Mouse (Mus musculus) spleen, adult 2 months (tissue): Measurements from ENCODE around the gene Zc2hc1c. TPM values are rescaled to one million over a fixed set of nuclear protein-coding genes. Genes with fewer than 3 reads are reported as not detected.
A peak's percentile ranks its signal among the peaks of the same experiment; 100 is the strongest.

Source experiments
- DNase-seq, 2 experiments: peaks; one replicate each; pipeline versions ENCODE4 v3.0.0 to v3.0.0-alpha.2; 2012 to 2021; ENCODE audit warnings: low spot score in 2 of 2, low read depth in 1 of 2
- H3K27ac ChIP-seq: fragments of 200-500 bp; 2 replicates; pipeline ENCODE4 v1.5.1; 2012; ENCODE audit warnings: low read length, inconsistent platforms; ENCODE audit not compliant: insufficient read depth
- H3K27me3 ChIP-seq: fragments of 200-500 bp; 2 replicates; pipeline ENCODE4 v1.6.1; 2012; ENCODE audit warnings: mild to moderate bottlenecking, moderate library complexity, low read length, inconsistent platforms; ENCODE audit not compliant: control insufficient read depth, insufficient read depth
- H3K36me3 ChIP-seq: fragments of 200-500 bp; 2 replicates; pipeline ENCODE4 v1.6.1; 2012; ENCODE audit warnings: mild to moderate bottlenecking, low read length, inconsistent platforms; ENCODE audit not compliant: control insufficient read depth, insufficient read depth
- H3K4me1 ChIP-seq: fragments of 200-500 bp; 2 replicates; pipeline ENCODE4 v1.6.1; 2011; ENCODE audit warnings: inconsistent platforms; ENCODE audit not compliant: control insufficient read depth, insufficient read depth, insufficient read length
- H3K4me3 ChIP-seq: fragments of 200-500 bp; 2 replicates; pipeline ENCODE4 v1.5.1; 2011; ENCODE audit warnings: mild to moderate bottlenecking, inconsistent platforms; ENCODE audit not compliant: insufficient read depth, insufficient read length; ENCODE audit errors: extremely low read depth
- CTCF ChIP-seq: fragments of 200-500 bp; IDR thresholded peaks from 2 replicates; pipeline ENCODE4 v1.5.1; 2011; ENCODE audit warnings: mild to moderate bottlenecking, inconsistent platforms; ENCODE audit not compliant: insufficient read depth, insufficient read length, insufficient replicate concordance; ENCODE audit errors: extremely low read depth
- POLR2A ChIP-seq: fragments of 200-500 bp; IDR thresholded peaks from 2 replicates; pipeline ENCODE4 v1.6.1; 2011; ENCODE audit warnings: low read depth, low read length, inconsistent platforms
- WGBS: fragments of 180-500 bp; shearing (Covaris S2); methylation state at CpG from one replicate; pipeline ENCODE4 v1.1.7; 2018; 5-methylcytosine and 5-hydroxymethylcytosine counted together
- polyA plus RNA-seq: library from polyadenylated mRNA; depleted of rRNA; stranded (reverse); fragments of >200 nt; gene quantifications from 2 replicates; pipeline ENCODE4 v1.2.3, GENCODE M21; 2012; rRNA removed

The Zc2hc1c gene
- polyA plus RNA-seq, result 0.28 and 0.33 TPM in 2 replicates

DNA sequence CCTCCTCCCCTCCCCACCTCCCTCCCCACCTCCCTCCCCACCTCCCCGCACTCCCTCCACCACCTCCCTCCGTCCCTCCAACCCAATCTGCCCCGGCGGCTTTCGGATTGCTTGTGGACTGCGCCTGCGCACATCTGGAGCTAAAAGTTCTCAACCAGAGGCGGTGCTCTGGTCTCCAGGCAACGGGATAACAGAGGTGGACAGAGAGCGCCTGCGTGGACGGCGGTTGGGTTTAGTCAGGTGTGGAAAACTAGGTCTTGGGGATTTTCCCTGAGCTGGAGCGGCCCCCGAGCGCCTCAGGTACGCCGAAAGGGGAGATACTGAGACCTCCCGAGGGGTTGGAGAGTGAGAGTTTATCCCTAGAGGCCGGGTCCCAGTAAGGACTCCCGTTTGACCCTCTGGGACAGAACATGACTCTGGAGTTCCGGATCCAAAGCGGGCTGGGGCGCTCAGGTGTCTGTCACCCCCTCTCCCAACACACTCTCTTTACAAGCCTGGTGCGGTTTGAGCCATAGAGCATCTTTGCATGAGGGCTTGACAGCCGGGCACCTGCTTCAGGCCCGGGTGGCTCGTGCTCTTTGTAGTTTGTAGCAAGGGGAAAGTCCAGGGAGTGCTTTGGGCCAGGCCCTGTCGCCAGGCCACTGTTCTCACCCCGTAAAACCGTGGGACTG lies at the start of gene Zc2hc1c:
Gene Zc2hc1c, plus strand, starts transcription at position 106 of the 671 bp plus-strand sequence.
- Histone ChIP-seq H3K4me1 (no peaks in the 10 kb centered on the region; the same call in 1 of the 2 replicates), H3K36me3 (no peaks in the 10 kb centered on the region), H3K4me3 (peak within 1 kb of the TSS; percentile 48; the same call in 1 of the 2 replicates), H3K27ac (peak within 1 kb of the TSS; percentile 25; the same call in 1 of the 2 replicates), H3K27me3 (no peaks in the 10 kb centered on the region)
- WGBS, result 11% methylated on average over 30 of the region's 31 CpGs
- DNase-seq, result peak; percentile 71 to 72
- TF ChIP-seq POLR2A (no peak), CTCF (no peak)

DNA sequence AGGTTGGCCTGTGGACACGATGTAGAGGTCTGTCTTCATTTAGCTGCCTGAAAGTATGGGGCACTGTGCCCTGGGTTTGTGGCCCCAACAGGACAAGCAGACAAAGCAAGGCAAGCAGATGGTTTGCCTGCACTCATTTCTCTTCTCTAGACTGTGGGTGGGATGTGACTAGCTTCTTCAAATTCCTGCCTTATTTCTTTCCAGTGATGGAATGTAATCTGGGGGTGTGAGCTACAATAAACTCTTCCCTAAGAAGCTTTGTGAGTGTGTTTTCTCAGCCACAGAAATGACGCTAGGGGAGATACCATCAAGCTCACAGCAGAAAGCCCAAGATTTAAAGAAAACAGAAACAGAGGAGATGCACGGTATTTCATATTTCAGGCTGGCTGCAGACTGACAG lies 36.3 kb upstream of the Zc2hc1c start:
- no peak for TF ChIP-seq POLR2A
- no peak for TF ChIP-seq CTCF
- Histone ChIP-seq H3K4me3 (no peak overlapping the region), H3K27me3 (no peaks in the 10 kb centered on the region), H3K4me1 (peaks cover 9% of the 10 kb centered on the region; the same call in 1 of the 2 replicates), H3K36me3 (no peaks in the 10 kb centered on the region; the same call in 1 of the 2 replicates), H3K27ac (no peak overlapping the region)
- no peak for DNase-seq
- 93% methylated on average over 3 of the region's 3 CpGs for WGBS

DNA sequence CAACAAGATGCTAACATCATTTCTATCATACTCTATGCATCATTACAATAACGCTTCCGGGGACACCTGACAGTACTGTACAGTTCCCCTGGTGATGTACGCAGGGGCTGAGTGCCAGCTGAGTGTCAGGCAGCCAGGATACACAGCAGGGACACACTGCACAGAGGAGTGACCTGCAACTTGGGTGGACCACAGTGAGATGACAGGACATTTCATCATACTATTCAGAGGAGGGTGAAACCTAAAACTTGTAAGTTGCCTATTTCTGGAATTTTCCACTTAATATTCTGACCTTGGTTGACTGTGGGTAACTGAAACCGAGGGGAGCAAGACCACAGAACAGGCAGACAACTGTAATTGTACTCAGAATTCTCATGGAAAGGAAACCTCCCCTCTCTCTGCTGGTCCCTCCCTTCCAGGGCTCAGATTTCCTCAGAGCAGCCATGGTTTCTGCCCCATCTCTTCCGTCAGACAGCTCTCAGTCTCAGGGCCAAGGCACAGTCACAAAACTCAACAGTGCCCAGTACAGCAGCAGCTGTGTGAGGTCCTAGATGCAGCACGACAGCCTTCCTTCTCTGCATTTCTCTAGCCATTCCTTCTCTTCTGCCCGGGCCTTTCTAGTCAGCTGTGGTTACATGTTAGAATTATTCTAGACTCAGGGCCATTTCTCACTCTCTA lies 32.2 kb upstream of the Zc2hc1c start:
- WGBS, result 63% methylated on average over 7 of the region's 7 CpGs
- H3K27ac ChIP-seq, result peak overlapping the region; percentile 65
- H3K36me3 ChIP-seq, result no peaks in the 10 kb centered on the region; the same call in 1 of the 2 replicates
- DNase-seq, result no peak
- peaks cover 13% of the 10 kb centered on the region; the same call in 1 of the 2 replicates for H3K4me1 ChIP-seq
- no peak overlapping the region for H3K4me3 ChIP-seq
- H3K27me3 ChIP-seq, result no peaks in the 10 kb centered on the region
- TF ChIP-seq CTCF (no peak), POLR2A (no peak)

DNA sequence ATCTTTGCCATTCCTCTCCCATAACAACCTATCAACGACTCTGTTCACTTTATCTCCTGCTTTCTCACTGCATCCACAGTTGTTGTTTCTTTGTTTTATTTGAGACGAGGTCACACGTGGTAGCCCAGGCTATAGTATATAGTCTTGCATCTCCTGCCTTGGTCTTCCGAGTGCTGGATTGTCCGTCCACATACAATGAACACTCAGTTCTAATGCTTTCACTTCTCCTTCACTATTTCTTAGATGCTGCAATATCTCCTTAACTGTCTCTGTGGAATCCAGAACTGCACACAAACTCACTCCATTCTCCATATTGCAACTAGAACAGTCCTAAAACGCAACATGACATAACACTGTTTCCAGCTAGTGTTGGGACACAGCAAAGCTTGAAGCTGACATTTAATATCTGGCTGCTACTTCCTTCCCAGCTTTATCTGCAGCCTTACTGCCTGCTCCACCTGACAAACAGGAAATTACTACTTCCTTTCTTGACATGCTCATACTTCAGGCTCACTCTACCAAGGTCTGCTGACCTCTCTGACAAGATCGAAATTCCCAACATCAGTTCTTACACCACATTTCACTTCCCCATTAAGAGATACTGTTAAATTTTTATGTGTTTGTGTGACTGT lies 31.3 kb upstream of the Zc2hc1c start:
- Histone ChIP-seq H3K27me3 (no peaks in the 10 kb centered on the region), H3K27ac (peak overlapping the region; percentile 74; the same call in 1 of the 2 replicates), H3K4me3 (no peak overlapping the region), H3K36me3 (no peaks in the 10 kb centered on the region; the same call in 1 of the 2 replicates), H3K4me1 (peaks cover 13% of the 10 kb centered on the region; the same call in 1 of the 2 replicates)
- DNase-seq, result peak; percentile 14 to 15
- WGBS, result 19% methylated on average over 7 of the region's 7 CpGs
- TF ChIP-seq POLR2A (no peak), CTCF (no peak)

DNA sequence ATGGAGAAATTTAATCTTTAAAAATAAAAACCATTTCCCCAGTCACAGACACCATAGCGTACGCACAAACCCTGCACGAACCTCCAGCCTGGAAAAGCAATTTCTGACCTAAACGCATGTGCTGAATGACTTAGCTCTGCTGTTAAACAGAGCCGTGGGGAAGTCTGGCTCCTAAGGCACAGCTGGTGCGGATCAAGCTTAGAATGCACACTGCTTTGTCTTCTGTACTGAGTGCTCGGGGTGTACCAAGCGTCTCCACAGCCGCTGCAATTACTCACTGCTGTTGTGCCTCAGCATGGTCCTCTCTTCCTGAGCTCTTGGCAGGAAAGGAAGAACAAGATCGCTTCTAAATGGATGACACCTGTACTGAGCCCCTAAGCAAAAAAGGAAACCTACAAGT lies 25.9 kb upstream of the Zc2hc1c start:
- Histone ChIP-seq H3K36me3 (no peaks in the 10 kb centered on the region), H3K27ac (no peak overlapping the region), H3K4me1 (peaks cover 3% of the 10 kb centered on the region; the same call in 1 of the 2 replicates), H3K27me3 (no peaks in the 10 kb centered on the region), H3K4me3 (no peak overlapping the region)
- TF ChIP-seq CTCF (no peak), POLR2A (no peak)
- 79% methylated on average over 10 of the region's 10 CpGs for WGBS
- DNase-seq, result no peak

DNA sequence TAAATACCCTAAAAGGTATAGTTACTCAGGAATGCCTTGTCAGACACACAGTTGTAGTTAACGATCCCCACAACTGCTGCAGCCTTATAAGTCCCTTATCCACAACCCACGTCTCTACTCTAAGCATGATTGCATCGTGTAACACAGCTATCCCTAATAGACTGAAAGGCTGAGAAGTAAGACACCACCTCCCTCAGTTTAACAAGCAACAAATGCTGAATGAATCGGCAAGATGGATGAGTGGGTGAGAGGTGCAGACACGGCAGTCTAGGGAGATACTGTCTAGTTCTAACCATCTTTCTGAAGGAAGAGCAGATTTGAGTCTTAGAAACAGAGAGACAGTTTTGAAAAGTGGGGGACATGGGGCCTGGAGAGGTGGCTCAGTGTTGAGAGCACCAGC lies 25.2 kb upstream of the Zc2hc1c start:
- H3K4me1 ChIP-seq, result no peaks in the 10 kb centered on the region
- no peak overlapping the region for H3K4me3 ChIP-seq
- no peaks in the 10 kb centered on the region for H3K36me3 ChIP-seq
- H3K27ac ChIP-seq, result no peak overlapping the region
- no peak for DNase-seq
- H3K27me3 ChIP-seq, result no peaks in the 10 kb centered on the region
- TF ChIP-seq CTCF (no peak), POLR2A (no peak)
- WGBS, result 84% methylated on average over 5 of the region's 5 CpGs
